Mouse (Mus musculus): Measurements from ENCODE around the gene Hist1h2ae. TPM values are rescaled to one million over a fixed set of nuclear protein-coding genes. Genes with fewer than 3 reads are reported as not detected.

Gene Hist1h2ae
- polyA plus RNA-seq, 1 experiment from 2014 or later, result 139 TPM

DNA sequence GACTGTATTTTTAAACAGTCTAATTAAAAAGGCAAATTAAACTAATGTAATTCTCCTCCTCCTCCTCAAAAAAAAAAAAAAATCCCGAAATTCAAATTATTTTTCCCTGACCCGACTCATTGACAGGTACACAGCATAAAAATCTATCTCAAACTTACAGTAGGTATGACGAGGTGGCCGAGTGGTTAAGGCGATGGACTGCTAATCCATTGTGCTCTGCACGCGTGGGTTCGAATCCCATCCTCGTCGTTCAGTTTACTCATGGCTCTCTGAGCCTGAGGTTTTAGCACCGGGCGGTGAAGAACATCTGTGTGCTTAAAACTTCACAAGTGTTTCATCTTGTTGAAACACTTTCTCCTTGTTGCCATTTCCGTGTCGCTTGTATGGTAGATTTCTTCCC, 49.3 kb downstream of the Hist1h2ae start:
- WGBS, result 1% methylated on average over 14 of the region's 14 CpGs
- Histone ChIP-seq H3K4me1 (no peaks in the 10 kb centered on the region), H3K9me3 (no peaks in the 10 kb centered on the region), H3K4me2 (replicated peaks) (peak overlapping the region; percentile 15; the same call in 1 of the 2 replicates), H3K27me3 (no peaks in the 10 kb centered on the region), H3K4me3 (0 out of 2 replicates have a peak overlapping the region, but pooled peaks have one; percentile 5), H3K27ac (no peak overlapping the region), H3K9ac (no peak overlapping the region), H3K36me3 (no peaks in the 10 kb centered on the region)
- ATAC-seq (ENCODE audit: insufficient number of reproducible peaks, insufficient read depth, low FRiP score, low TSS enrichment), result no peak

Small RNA genes lying within 50 kb of the gene (microRNA-seq; reads per million reads assigned to microRNA genes)
- gene Gm44297 (not detected), gene Gm44359 (not detected), gene Gm44394 (not detected)

Other genes with a start within 250 kb of the Hist1h2ae start
- gene Zfp322a, start 202.0 kb downstream of the Hist1h2ae start, polyA plus RNA-seq (2016; fragmentation: Nextera tagmentation; extraction: Ambion mirVana), result 65.4 and 67.5 TPM in 2 replicates
- gene Abt1, start 147.4 kb downstream of the Hist1h2ae start, polyA plus RNA-seq (2016; fragmentation: Nextera tagmentation; extraction: Ambion mirVana), result 12.9 and 13.9 TPM in 2 replicates
- 0.10 and 0.20 TPM in 2 replicates for gene Btn1a1, start 105.3 kb downstream of the Hist1h2ae start, polyA plus RNA-seq (2016; fragmentation: Nextera tagmentation; extraction: Ambion mirVana)
- gene Btn2a2, start 82.4 kb downstream of the Hist1h2ae start, polyA plus RNA-seq (2016; fragmentation: Nextera tagmentation; extraction: Ambion mirVana), result 1.6 TPM in 2 replicates
- gene Hist1h4h, start 40.2 kb downstream of the Hist1h2ae start, polyA plus RNA-seq (2016; fragmentation: Nextera tagmentation; extraction: Ambion mirVana), result 6.2 and 6.8 TPM in 2 replicates
- gene Hist1h2af, start 37.3 kb downstream of the Hist1h2ae start, polyA plus RNA-seq (2016; fragmentation: Nextera tagmentation; extraction: Ambion mirVana), result 10.7 and 15.5 TPM in 2 replicates
- 7.8 and 11.8 TPM in 2 replicates for gene Hist1h3g, start 35.8 kb downstream of the Hist1h2ae start, polyA plus RNA-seq (2016; fragmentation: Nextera tagmentation; extraction: Ambion mirVana)
- gene Hist1h2bh, start 27.8 kb downstream of the Hist1h2ae start, polyA plus RNA-seq (2016; fragmentation: Nextera tagmentation; extraction: Ambion mirVana), result 1.3 and 1.5 TPM in 2 replicates
- 1.3 and 2.3 TPM in 2 replicates for gene Hist1h3f, start 27.2 kb downstream of the Hist1h2ae start, polyA plus RNA-seq (2016; fragmentation: Nextera tagmentation; extraction: Ambion mirVana)
- 2.1 and 2.4 TPM in 2 replicates for gene Hist1h4f, start 19.6 kb downstream of the Hist1h2ae start, polyA plus RNA-seq (2016; fragmentation: Nextera tagmentation; extraction: Ambion mirVana)
- gene Hist1h1d, start 18.0 kb downstream of the Hist1h2ae start, polyA plus RNA-seq (2016; fragmentation: Nextera tagmentation; extraction: Ambion mirVana), result 0.64 and 0.75 TPM in 2 replicates
- 9.5 and 9.6 TPM in 2 replicates for gene Hist1h3e, start 8.9 kb downstream of the Hist1h2ae start, polyA plus RNA-seq (2016; fragmentation: Nextera tagmentation; extraction: Ambion mirVana)
- gene Hist1h2bg, start 176 bp upstream of the Hist1h2ae start, polyA plus RNA-seq (2016; fragmentation: Nextera tagmentation; extraction: Ambion mirVana), result 11.4 and 15.7 TPM in 2 replicates
- gene Hist1h2bf, start 3.0 kb upstream of the Hist1h2ae start, polyA plus RNA-seq (2016; fragmentation: Nextera tagmentation; extraction: Ambion mirVana), result 10.7 and 11.9 TPM in 2 replicates
- 2.0 and 3.6 TPM in 2 replicates for gene Hist1h2ad, start 3.2 kb upstream of the Hist1h2ae start, polyA plus RNA-seq (2016; fragmentation: Nextera tagmentation; extraction: Ambion mirVana)
- gene Hist1h3d, start 4.5 kb upstream of the Hist1h2ae start, polyA plus RNA-seq (2016; fragmentation: Nextera tagmentation; extraction: Ambion mirVana), result 5.5 and 7.0 TPM in 2 replicates
- 123 and 126 TPM in 2 replicates for gene Hist1h4d, start 10.4 kb upstream of the Hist1h2ae start, polyA plus RNA-seq (2016; fragmentation: Nextera tagmentation; extraction: Ambion mirVana)
- 3.3 and 3.6 TPM in 2 replicates for gene Hist1h2be, start 49.9 kb upstream of the Hist1h2ae start, polyA plus RNA-seq (2016; fragmentation: Nextera tagmentation; extraction: Ambion mirVana)
- gene Hist1h1e, start 51.3 kb upstream of the Hist1h2ae start, polyA plus RNA-seq (2016; fragmentation: Nextera tagmentation; extraction: Ambion mirVana), result 22.6 and 24.2 TPM in 2 replicates
- gene Hist1h2ac, start 112.7 kb upstream of the Hist1h2ae start, polyA plus RNA-seq (2016; fragmentation: Nextera tagmentation; extraction: Ambion mirVana), result 1.3 TPM in 2 replicates
- gene Hist1h2bc, start 113.0 kb upstream of the Hist1h2ae start, polyA plus RNA-seq (2016; fragmentation: Nextera tagmentation; extraction: Ambion mirVana), result 35.4 and 35.6 TPM in 2 replicates
- gene Hist1h1t, start 124.6 kb upstream of the Hist1h2ae start, polyA plus RNA-seq (2016; fragmentation: Nextera tagmentation; extraction: Ambion mirVana), result 0.24 and 0.25 TPM in 2 replicates
- gene Hist1h4c, start 127.2 kb upstream of the Hist1h2ae start, polyA plus RNA-seq (2016; fragmentation: Nextera tagmentation; extraction: Ambion mirVana), result 10.5 and 13.6 TPM in 2 replicates
- gene Hfe, start 139.6 kb upstream of the Hist1h2ae start, polyA plus RNA-seq (2016; fragmentation: Nextera tagmentation; extraction: Ambion mirVana), result 3.2 and 3.5 TPM in 2 replicates
- 20.5 and 22.8 TPM in 2 replicates for gene Hist1h1c, start 167.6 kb upstream of the Hist1h2ae start, polyA plus RNA-seq (2016; fragmentation: Nextera tagmentation; extraction: Ambion mirVana)
- 19.2 and 19.3 TPM in 2 replicates for gene Hist1h3c, start 174.4 kb upstream of the Hist1h2ae start, polyA plus RNA-seq (2016; fragmentation: Nextera tagmentation; extraction: Ambion mirVana)
- gene Hist1h2bb, start 175.5 kb upstream of the Hist1h2ae start, polyA plus RNA-seq (2016; fragmentation: Nextera tagmentation; extraction: Ambion mirVana), result 3.6 and 5.0 TPM in 2 replicates
- gene Hist1h2ab, start 179.9 kb upstream of the Hist1h2ae start, polyA plus RNA-seq (2016; fragmentation: Nextera tagmentation; extraction: Ambion mirVana), result 58.7 and 62.9 TPM in 2 replicates
- gene Hist1h3b, start 181.0 kb upstream of the Hist1h2ae start, polyA plus RNA-seq (2016; fragmentation: Nextera tagmentation; extraction: Ambion mirVana), result 14.0 and 23.7 TPM in 2 replicates
- 9.4 and 11.5 TPM in 2 replicates for gene Hist1h4b, start 185.8 kb upstream of the Hist1h2ae start, polyA plus RNA-seq (2016; fragmentation: Nextera tagmentation; extraction: Ambion mirVana)
- gene Hist1h4a, start 190.0 kb upstream of the Hist1h2ae start, polyA plus RNA-seq (2016; fragmentation: Nextera tagmentation; extraction: Ambion mirVana), result 1.1 and 1.2 TPM in 2 replicates
- gene Hist1h3a, start 191.2 kb upstream of the Hist1h2ae start, polyA plus RNA-seq (2016; fragmentation: Nextera tagmentation; extraction: Ambion mirVana), result 7.8 and 9.6 TPM in 2 replicates
- gene Hist1h1a, start 192.4 kb upstream of the Hist1h2ae start, polyA plus RNA-seq (2016; fragmentation: Nextera tagmentation; extraction: Ambion mirVana), result 4.0 and 5.8 TPM in 2 replicates
- 0.10 TPM in 1 of 2 replicates, not detected in the other for gene Trim38, start 198.7 kb upstream of the Hist1h2ae start, polyA plus RNA-seq (2016; fragmentation: Nextera tagmentation; extraction: Ambion mirVana)
- gene Slc17a2, start 235.8 kb upstream of the Hist1h2ae start, polyA plus RNA-seq (2016; fragmentation: Nextera tagmentation; extraction: Ambion mirVana), result not detected in 2 replicates